Mouse (Mus musculus) neural tube, embryonic 11.5 days (tissue): ENCODE data around the gene Armt1. TPM values are rescaled to one million over a fixed set of nuclear protein-coding genes. Genes with fewer than 3 reads are reported as not detected.

Experiments
- ATAC-seq: fragments of 200-750 bp; cut with Nextera tagmentation; 2 replicates; pipeline ENCODE4 v1.8.0; 2017; ENCODE audit warnings: moderate number of reproducible peaks, mild to moderate bottlenecking, moderate TSS enrichment, moderate library complexity; ENCODE audit not compliant: insufficient read depth, low FRiP score, low TSS enrichment
- DNase-seq: peaks from one replicate; pipeline ENCODE4 v3.0.0-alpha.2; 2015; ENCODE audit warnings: low spot score
- H3K27ac ChIP-seq: fragments of 300-500 bp; sonication (generic); 2 replicates; pipeline ENCODE4 v1.5.1; 2014; ENCODE audit warnings: low read depth, mild to moderate bottlenecking, low read length
- H3K27me3 ChIP-seq: fragments of 300-500 bp; sonication (generic); 2 replicates; pipeline ENCODE4 v1.6.1; 2014; ENCODE audit warnings: mild to moderate bottlenecking, low read length, mixed read lengths; ENCODE audit not compliant: control insufficient read depth, insufficient read depth
- H3K36me3 ChIP-seq: fragments of 300-500 bp; sonication (generic); 2 replicates; pipeline ENCODE4 v1.6.1; 2014; ENCODE audit warnings: mild to moderate bottlenecking, low read length, moderate library complexity, mixed read lengths; ENCODE audit not compliant: control insufficient read depth, insufficient read depth
- H3K4me1 ChIP-seq: fragments of 300-500 bp; sonication (generic); 2 replicates; pipeline ENCODE4 v1.6.1; 2014; ENCODE audit warnings: low read length, mixed read lengths; ENCODE audit not compliant: control insufficient read depth, insufficient read depth
- H3K4me2 ChIP-seq: fragments of 300-500 bp; sonication (generic); 2 replicates; pipeline ENCODE4 v1.6.1; 2014; ENCODE audit warnings: low read depth, mild to moderate bottlenecking, moderate library complexity
- H3K4me3 ChIP-seq: fragments of 300-500 bp; sonication (generic); 2 replicates; pipeline ENCODE4 v1.5.1; 2014; ENCODE audit warnings: low read depth, low read length
- H3K9ac ChIP-seq: fragments of 300-500 bp; sonication (generic); 2 replicates; pipeline ENCODE4 v1.6.1; 2014; ENCODE audit warnings: mild to moderate bottlenecking, low read length
- H3K9me3 ChIP-seq: fragments of 300-500 bp; sonication (generic); 2 replicates; pipeline ENCODE4 v1.6.1; 2016; ENCODE audit warnings: low read length; ENCODE audit not compliant: control insufficient read depth
- whole genome bisulfite sequencing: fragments of 180-500 bp; shearing (Covaris S2); extraction: QIAGEN DNeasy Blood & Tissue Kit; methylation state at CpG from one replicate; pipeline ENCODE4 v1.1.7; 2014; 5-methylcytosine and 5-hydroxymethylcytosine counted together
- polyA plus RNA-seq: library from polyadenylated mRNA; unstranded; fragments of >200 nt; fragmentation: Nextera tagmentation; extraction: Ambion mirVana; gene quantifications from 2 replicates; pipeline ENCODE4 v1.2.1, GENCODE M21; 2014

Gene Armt1
- polyA plus RNA-seq, 1 experiment from 2014 or later = 27.2 TPM

- Histone ChIP-seq H3K9ac (no peak overlapping the region), H3K36me3 (no peaks in the 10 kb centered on the region), H3K27ac (no peak overlapping the region), H3K4me3 (no peak overlapping the region), H3K4me1 (no peaks in the 10 kb centered on the region), H3K9me3 (no peaks in the 10 kb centered on the region), H3K4me2 (no peak overlapping the region), H3K27me3 (no peaks in the 10 kb centered on the region)
- no peak for ATAC-seq
- 78% methylated on average over 5 of the region's 5 CpGs for WGBS
- no peak for DNase-seq
Observed at GRCm38 (mm10) chr10:4489865-4490264, 57.6 kb downstream of the Armt1 start.

DNA sequence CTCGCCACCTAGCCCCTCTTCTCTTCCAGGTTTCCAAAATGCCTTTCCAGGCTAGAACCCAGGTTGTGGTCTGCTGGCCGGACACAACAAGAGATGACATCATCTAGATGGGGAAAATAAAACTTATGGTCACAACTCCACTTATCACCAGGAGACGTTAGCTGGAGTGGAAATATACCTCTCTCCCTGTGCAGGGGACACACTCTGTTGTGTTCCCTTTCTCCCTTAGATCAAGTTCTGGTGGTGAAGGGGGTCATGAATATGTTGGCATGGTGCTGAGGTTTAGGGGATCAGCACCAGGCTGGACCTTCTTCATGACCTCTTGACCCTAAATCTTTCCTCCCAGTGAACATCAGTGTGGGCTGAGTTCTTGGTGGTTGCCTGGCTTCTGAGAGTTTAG lies 59.0 kb downstream of the Armt1 start:
- Histone ChIP-seq H3K4me2 (no peak overlapping the region), H3K36me3 (no peaks in the 10 kb centered on the region), H3K9ac (no peak overlapping the region), H3K4me3 (no peak overlapping the region), H3K27ac (no peak overlapping the region), H3K9me3 (no peaks in the 10 kb centered on the region), H3K27me3 (no peaks in the 10 kb centered on the region), H3K4me1 (no peaks in the 10 kb centered on the region)
- 66% methylated on average over 2 of the region's 3 CpGs for WGBS
- DNase-seq (no peak), ATAC-seq (no peak)

DNA sequence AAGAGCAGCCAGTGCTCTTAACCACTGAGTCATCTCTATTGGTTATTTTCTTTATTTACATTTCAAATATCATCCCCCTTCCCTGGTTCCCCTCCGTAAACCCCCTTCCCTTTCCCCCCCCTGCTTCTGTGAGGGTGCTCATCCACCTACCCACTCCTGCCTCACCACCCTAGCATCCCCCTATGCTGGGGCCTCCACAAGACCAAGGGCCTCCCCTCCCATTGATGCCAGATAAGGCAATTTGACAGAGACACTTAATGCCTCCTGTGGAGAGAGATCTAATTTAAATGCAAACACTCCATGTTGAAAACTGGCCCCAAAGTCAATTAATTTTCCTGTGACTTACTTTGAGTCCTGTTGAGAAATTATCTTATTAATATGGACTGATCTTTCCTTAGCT lies 59.8 kb downstream of the Armt1 start:
- no peak overlapping the region for H3K9ac ChIP-seq
- ATAC-seq (no peak), DNase-seq (no peak)
- no peaks in the 10 kb centered on the region for H3K36me3 ChIP-seq
- no peak overlapping the region for H3K4me3 ChIP-seq
- no peak overlapping the region for H3K4me2 ChIP-seq
- no peaks in the 10 kb centered on the region for H3K27me3 ChIP-seq
- WGBS = 44% methylated on average over 1 of the region's 1 CpGs
- H3K4me1 ChIP-seq = no peaks in the 10 kb centered on the region
- no peak overlapping the region for H3K27ac ChIP-seq
- H3K9me3 ChIP-seq = no peaks in the 10 kb centered on the region

DNA sequence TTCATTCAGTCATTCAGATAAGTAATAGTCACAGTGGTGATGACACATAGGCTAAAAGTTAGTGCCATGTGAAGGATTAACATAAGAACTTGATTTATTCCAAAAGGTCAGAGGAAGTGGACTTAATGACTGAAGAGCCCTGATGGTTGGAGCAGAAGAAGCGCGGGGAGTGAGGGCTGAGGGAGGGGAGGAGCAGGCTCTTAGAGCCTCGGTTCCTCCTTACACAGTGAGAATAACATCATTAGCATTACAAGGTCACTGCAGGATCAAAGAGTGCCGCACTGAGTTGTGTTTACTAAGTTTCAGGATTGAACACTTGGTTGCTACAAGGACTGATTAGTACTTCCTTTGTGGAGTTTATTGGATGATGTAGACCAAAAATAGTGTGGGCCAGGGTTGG lies 60.6 kb downstream of the Armt1 start:
- Histone ChIP-seq H3K4me2 (no peak overlapping the region), H3K27me3 (no peaks in the 10 kb centered on the region), H3K4me3 (no peak overlapping the region), H3K4me1 (no peaks in the 10 kb centered on the region), H3K9me3 (no peaks in the 10 kb centered on the region), H3K36me3 (no peaks in the 10 kb centered on the region), H3K9ac (no peak overlapping the region), H3K27ac (no peak overlapping the region)
- DNase-seq = no peak
- ATAC-seq = no peak
- 5% methylated on average over 4 of the region's 4 CpGs for WGBS

DNA sequence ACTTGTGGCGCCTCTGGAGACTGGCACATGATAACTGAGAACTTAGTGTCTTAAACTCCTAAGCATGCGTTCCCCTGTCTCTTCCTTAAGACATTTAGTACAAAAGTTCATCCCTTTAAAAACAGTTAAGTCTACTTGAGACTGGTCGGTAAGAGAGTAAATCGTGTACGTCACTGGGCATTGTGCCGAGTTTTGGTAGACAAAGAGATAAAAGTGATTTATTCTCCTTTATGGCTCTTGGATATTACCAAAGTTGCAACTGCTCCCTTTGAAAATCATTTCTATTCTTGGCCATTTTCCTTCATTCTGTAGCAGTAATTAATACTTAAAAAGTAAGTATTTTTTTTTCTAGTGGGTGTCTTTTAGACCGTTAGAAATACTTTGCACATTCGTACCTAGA lies 71.0 kb downstream of the Armt1 start:
- Histone ChIP-seq H3K9me3 (no peaks in the 10 kb centered on the region), H3K4me2 (no peak overlapping the region), H3K4me1 (no peaks in the 10 kb centered on the region), H3K27ac (no peak overlapping the region), H3K36me3 (no peaks in the 10 kb centered on the region), H3K27me3 (no peaks in the 10 kb centered on the region), H3K4me3 (no peak overlapping the region), H3K9ac (no peak overlapping the region)
- ATAC-seq (no peak), DNase-seq (no peak)
- WGBS = 85% methylated on average over 8 of the region's 8 CpGs

Other genes with a start within 250 kb of the Armt1 start
- gene Akap12, start 166.1 kb upstream of the Armt1 start, polyA plus RNA-seq = 70.2 and 74.4 TPM in 2 replicates
- 20.3 and 22.3 TPM in 2 replicates for gene Zbtb2, start 44.4 kb upstream of the Armt1 start, polyA plus RNA-seq
- gene Rmnd1, start 79 bp upstream of the Armt1 start, polyA plus RNA-seq = 47.6 and 49.7 TPM in 2 replicates
- 0.19 TPM in 1 of 2 replicates, not detected in the other for gene Ccdc170, start 50.0 kb downstream of the Armt1 start, polyA plus RNA-seq
- gene Esr1, start 179.1 kb downstream of the Armt1 start, polyA plus RNA-seq = 0.08 and 0.12 TPM in 2 replicates